Mouse (Mus musculus): ENCODE measurements around the gene Pgs1. TPM values are rescaled to one million over a fixed set of nuclear protein-coding genes. Genes with fewer than 3 reads are reported as not detected.

The Pgs1 gene
- polyA plus RNA-seq (2015; fragmentation: Nextera tagmentation; extraction: Ambion mirVana), result 54.8 and 55.6 TPM in 2 replicates

GRCm38 (mm10) chr11:117986126-117987031 is at the start of gene Pgs1:
Pgs1 (plus strand) TSS chr11:117986292.
- DNase-seq (ENCODE audit: low spot score), result peak; percentile 94

GRCm38 (mm10) chr11:117939004-117939730 is 46.9 kb upstream of the Pgs1 start:
- DNase-seq (ENCODE audit: low spot score), result no peak

GRCm38 (mm10) chr11:117939741-117940285 is 46.3 kb upstream of the Pgs1 start:
- DNase-seq (ENCODE audit: low spot score), result no peak

- DNase-seq (ENCODE audit: low spot score), result no peak
Measured at GRCm38 (mm10) chr11:117940881-117941280, 45.2 kb upstream of the Pgs1 start.

- no peak for DNase-seq (ENCODE audit: low spot score)
Measured at GRCm38 (mm10) chr11:117941325-117941834, 44.7 kb upstream of the Pgs1 start.

- DNase-seq (ENCODE audit: low spot score), result no peak
Measured at GRCm38 (mm10) chr11:117941848-117942247, 44.2 kb upstream of the Pgs1 start.

GRCm38 (mm10) chr11:117946195-117946979 is 39.7 kb upstream of the Pgs1 start:
- DNase-seq (ENCODE audit: low spot score), result no peak

- DNase-seq (ENCODE audit: low spot score), result no peak
Measured at GRCm38 (mm10) chr11:117946996-117947419, 39.1 kb upstream of the Pgs1 start.

GRCm38 (mm10) chr11:117949392-117950091 is 36.5 kb upstream of the Pgs1 start:
- DNase-seq (ENCODE audit: low spot score), result no peak

GRCm38 (mm10) chr11:117951391-117951790 is 34.7 kb upstream of the Pgs1 start:
- no peak for DNase-seq (ENCODE audit: low spot score)

GRCm38 (mm10) chr11:117952174-117952933 is 33.7 kb upstream of the Pgs1 start:
- peak; percentile 94 for DNase-seq (ENCODE audit: low spot score)

- peak; percentile 38 for DNase-seq (ENCODE audit: low spot score)
Measured at GRCm38 (mm10) chr11:117954094-117954493, 32.0 kb upstream of the Pgs1 start.

- no peak for DNase-seq (ENCODE audit: low spot score)
Measured at GRCm38 (mm10) chr11:117954819-117955218, 31.3 kb upstream of the Pgs1 start.

- DNase-seq (ENCODE audit: low spot score), result no peak
Measured at GRCm38 (mm10) chr11:117955621-117956020, 30.5 kb upstream of the Pgs1 start.

GRCm38 (mm10) chr11:117958197-117958596 is 27.9 kb upstream of the Pgs1 start:
- no peak for DNase-seq (ENCODE audit: low spot score)

GRCm38 (mm10) chr11:117959166-117959565 is 26.9 kb upstream of the Pgs1 start:
- no peak for DNase-seq (ENCODE audit: low spot score)

- no peak for DNase-seq (ENCODE audit: low spot score)
Measured at GRCm38 (mm10) chr11:117959741-117960381, 26.2 kb upstream of the Pgs1 start.

- no peak for DNase-seq (ENCODE audit: low spot score)
Measured at GRCm38 (mm10) chr11:117960601-117961000, 25.5 kb upstream of the Pgs1 start.

Data from thymus, postnatal 0 days (tissue).